In genomic region chr5:143328690-143329495, GRCm38 (mm10) we compare ENCODE assay signal across 8 mouse cellular contexts. TPM values are rescaled to one million over a fixed set of nuclear protein-coding genes. Genes with fewer than 3 reads are reported as not detected.
DNase-seq lines count a peak whose midpoint lies in the region; ATAC-seq and TF ChIP-seq lines count a peak whose summit lies in the region.

Gene Zdhhc4 (minus strand): TSS chr5:143329256.

- H3K36me3 ChIP-seq in kidney, embryonic 14.5 days (ENCODE audit: control insufficient read depth, insufficient read depth, low read length): peaks cover 28% of the 10 kb centered on the region
- peaks cover 27% of the 10 kb centered on the region for H3K36me3 ChIP-seq in limb, embryonic 15.5 days

- peak within 1 kb of the TSS; percentile 50 for H3K27ac ChIP-seq in bone marrow macrophage, adult 2 months (ENCODE audit: insufficient read depth, low read depth, low read length)
- H3K27ac ChIP-seq in embryonic fibroblast, embryonic 13.5 days (ENCODE audit: insufficient read depth, low read length): peak within 1 kb of the TSS; percentile 67
- H3K27ac ChIP-seq in kidney, embryonic 14.5 days (ENCODE audit: low read depth, low read length): 0 out of 2 replicates have a peak within 1 kb of the TSS, but pooled peaks have one; percentile 24
- H3K27ac ChIP-seq in limb, embryonic 15.5 days: peak within 1 kb of the TSS; percentile 77

- ATAC-seq in kidney, embryonic 14.5 days (ENCODE audit: low FRiP score, low TSS enrichment): peak; percentile 79
- no peak for ATAC-seq in limb, embryonic 15.5 days (ENCODE audit: insufficient number of reproducible peaks, low FRiP score, low TSS enrichment, low read depth)

- H3K9me3 ChIP-seq in kidney, embryonic 14.5 days (ENCODE audit: control insufficient read depth, low read length): no peaks in the 10 kb centered on the region
- no peaks in the 10 kb centered on the region for H3K9me3 ChIP-seq in limb, embryonic 15.5 days

- H3K27me3 ChIP-seq in kidney, embryonic 14.5 days (ENCODE audit: control insufficient read depth, insufficient read depth, low read length): no peaks in the 10 kb centered on the region
- no peaks in the 10 kb centered on the region for H3K27me3 ChIP-seq in limb, embryonic 15.5 days

- H3K9ac ChIP-seq in kidney, embryonic 14.5 days (ENCODE audit: low read depth, low read length): peak within 1 kb of the TSS; percentile 85
- peak within 1 kb of the TSS; percentile 85 for H3K9ac ChIP-seq in limb, embryonic 15.5 days

- H3K4me2 ChIP-seq in kidney, embryonic 14.5 days (replicated peaks; ENCODE audit: low read depth, low read length): peak within 1 kb of the TSS; percentile 74
- H3K4me2 ChIP-seq in limb, embryonic 15.5 days: peak within 1 kb of the TSS; percentile 86

- H3K4me3 ChIP-seq in bone marrow macrophage, adult 2 months (ENCODE audit: insufficient read depth, low read length): peak within 1 kb of the TSS; percentile 94
- peak within 1 kb of the TSS; percentile 97 for H3K4me3 ChIP-seq in embryonic fibroblast, embryonic 13.5 days (ENCODE audit: insufficient read depth, low read length)
- H3K4me3 ChIP-seq in kidney, embryonic 14.5 days (ENCODE audit: low read length): peak within 1 kb of the TSS; percentile 94
- H3K4me3 ChIP-seq in limb, embryonic 15.5 days: peak within 1 kb of the TSS; percentile 94

- under 1% methylated on average over 50 of the region's 57 CpGs for WGBS in kidney, embryonic 14.5 days
- under 1% methylated on average over 57 of the region's 57 CpGs for WGBS in limb, embryonic 15.5 days

- peak; percentile 89 for DNase-seq in A20 (ENCODE audit: low read depth, low spot score)
- peak; percentile 84 to 88 for DNase-seq in heart, adult 9 months (ENCODE audit: low spot score in 2 of 2)
- peak; percentile 66 to 77 for DNase-seq in monocyte, adult 2 months (ENCODE audit: low read depth in 1 of 2, low spot score in 2 of 2)
- peak; percentile 87 to 90 for DNase-seq in spleen, postnatal 36 days (ENCODE audit: low spot score in 2 of 2)

- TF ChIP-seq CTCF in bone marrow macrophage, adult 2 months (IDR thresholded peaks at IDR 0.05; ENCODE audit: low read depth, low read length): no peak
- TF ChIP-seq CTCF in embryonic fibroblast, embryonic 13.5 days (IDR thresholded peaks at IDR 0.05; ENCODE audit: borderline replicate concordance, insufficient read depth, low read length): no peak

- peaks cover 3% of the 10 kb centered on the region for H3K4me1 ChIP-seq in bone marrow macrophage, adult 2 months (ENCODE audit: control insufficient read depth, insufficient read depth, low read length)
- H3K4me1 ChIP-seq in embryonic fibroblast, embryonic 13.5 days (ENCODE audit: control insufficient read depth, insufficient read depth, low read length): no peaks in the 10 kb centered on the region; the same call in 1 of the 2 replicates
- peaks cover 6% of the 10 kb centered on the region for H3K4me1 ChIP-seq in kidney, embryonic 14.5 days (ENCODE audit: control insufficient read depth, insufficient read depth, low read length)
- H3K4me1 ChIP-seq in limb, embryonic 15.5 days: peaks cover 18% of the 10 kb centered on the region

- no peak; the same call in 1 of the 2 replicates for TF ChIP-seq POLR2A in bone marrow macrophage, adult 2 months (IDR thresholded peaks at IDR 0.05; ENCODE audit: borderline replicate concordance, low read depth, low read length)
- peak; percentile 62 for TF ChIP-seq POLR2A in embryonic fibroblast, embryonic 13.5 days (IDR thresholded peaks at IDR 0.05; ENCODE audit: low read depth, low read length)

RNA-seq across cellular contexts. Expression of gene Zdhhc4, which starts in this region (rescaled TPM):
- polyA plus RNA-seq in bone marrow macrophage, adult 2 months (2012; ENCODE audit: insufficient read depth, insufficient read length, missing spikeins): 36.2 and 45.4 TPM in 2 replicates
- polyA plus RNA-seq in embryonic fibroblast, embryonic 13.5 days (2011; ENCODE audit: insufficient read length, low read depth, missing spikeins): 43.8 and 45.5 TPM in 2 replicates
- 63.4 and 86.2 TPM in 2 replicates for polyA plus RNA-seq in kidney, embryonic 14.5 days (2014; fragmentation: Nextera tagmentation; extraction: Ambion mirVana)
- 72.3 and 78.7 TPM in 2 replicates for polyA plus RNA-seq in limb, embryonic 15.5 days (2015; fragmentation: Nextera tagmentation; extraction: Ambion mirVana)

Comparison
In these comparisons a context has a peak if more than half of its experiments do, and no peak if none do; other contexts are left out.
1. H3K27ac ChIP-seq: peak in every context shown above with its lines; median percentile 77 in limb, embryonic 15.5 days; 67 in embryonic fibroblast, embryonic 13.5 days; 50 in bone marrow macrophage, adult 2 months; 24 in kidney, embryonic 14.5 days.